Mouse (Mus musculus) T-helper 1 cell (primary cell): ENCODE measurements at regions not wholly inside any gene's neighbourhood (a gene's known extent, or its start where the extent isn't known, plus 50 kb on each side); places are given as distances from the start of the nearest gene placed in this dataset.

Experiments
- in situ Hi-C: fragments of 300-600 bp; cut with MboI, MseI; formaldehyde crosslinking; loops from one replicate; pipeline ENCODE4 v1.15.1; 2025; ENCODE audit warnings: high pct_unique_total_duplicates

GRCm38 (mm10) chr4:91596619-91597018 lies 196.0 kb upstream of the Elavl2 start:
- in situ Hi-C loops = no loop called here

DNA sequence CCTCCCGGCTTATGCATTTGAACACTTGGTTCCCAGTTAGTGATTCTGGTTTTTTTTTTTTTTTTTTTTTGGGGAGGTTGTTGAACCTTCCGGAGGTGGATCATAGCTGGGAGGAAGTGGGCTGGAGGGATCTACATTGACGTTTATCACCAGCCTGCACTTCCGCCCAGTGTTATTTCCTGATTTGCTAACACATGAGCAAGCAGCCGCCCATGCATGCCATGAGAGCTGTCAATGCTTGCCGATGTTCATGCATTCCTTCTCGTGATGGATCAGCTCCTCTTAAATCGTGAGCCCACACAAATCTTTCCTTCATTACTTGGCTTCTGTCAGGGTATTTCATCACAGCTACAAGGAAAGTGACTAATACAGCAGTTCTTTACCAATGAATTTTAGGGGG lies 195.2 kb upstream of the Elavl2 start:
- in situ Hi-C loops = no loop called here

DNA sequence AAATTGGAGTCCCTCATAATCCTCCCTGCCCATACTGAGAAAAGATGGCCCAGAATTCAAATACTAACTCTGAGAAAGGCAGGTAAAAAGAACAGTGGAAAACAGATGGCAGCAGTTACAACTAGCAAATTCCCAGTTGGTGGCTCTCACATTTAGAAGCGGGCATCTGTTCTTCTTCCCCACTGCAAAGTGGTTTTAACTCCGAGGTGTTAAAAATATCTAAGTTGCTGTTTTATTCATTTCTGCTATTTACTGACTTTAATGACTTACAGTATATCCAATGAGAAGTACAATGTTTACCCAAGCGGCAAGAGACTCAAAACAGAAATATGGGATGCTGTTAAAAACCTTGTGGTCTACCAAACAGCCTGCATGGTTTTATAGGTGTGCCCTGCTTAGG lies 189.2 kb upstream of the Elavl2 start:
- in situ Hi-C loops = no loop called here

DNA sequence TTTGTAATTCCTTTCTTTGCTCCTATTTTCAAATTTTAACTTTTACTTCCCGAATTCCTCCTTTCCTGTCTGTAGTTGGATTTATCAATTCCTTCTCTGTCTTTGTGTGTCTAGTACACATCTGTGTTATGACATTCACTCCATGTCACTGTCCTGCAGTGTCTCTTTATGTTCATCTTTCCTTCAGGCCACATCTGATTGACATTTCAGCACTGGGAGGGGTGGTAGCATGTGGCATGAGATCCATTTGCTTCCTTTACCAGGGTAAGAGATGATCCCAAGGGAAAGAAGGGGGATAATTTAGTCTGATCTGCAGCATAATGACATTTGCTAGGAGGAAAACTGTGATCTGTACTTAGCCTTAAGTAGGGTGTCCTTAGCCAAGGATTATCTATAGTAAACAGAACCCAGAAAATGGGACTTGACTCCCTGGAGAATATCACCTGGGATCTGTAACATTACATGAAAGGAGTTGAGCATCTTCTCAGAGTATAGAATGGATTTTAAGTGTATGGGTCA lies 187.0 kb upstream of the Elavl2 start:
- in situ Hi-C loops = no loop called here

DNA sequence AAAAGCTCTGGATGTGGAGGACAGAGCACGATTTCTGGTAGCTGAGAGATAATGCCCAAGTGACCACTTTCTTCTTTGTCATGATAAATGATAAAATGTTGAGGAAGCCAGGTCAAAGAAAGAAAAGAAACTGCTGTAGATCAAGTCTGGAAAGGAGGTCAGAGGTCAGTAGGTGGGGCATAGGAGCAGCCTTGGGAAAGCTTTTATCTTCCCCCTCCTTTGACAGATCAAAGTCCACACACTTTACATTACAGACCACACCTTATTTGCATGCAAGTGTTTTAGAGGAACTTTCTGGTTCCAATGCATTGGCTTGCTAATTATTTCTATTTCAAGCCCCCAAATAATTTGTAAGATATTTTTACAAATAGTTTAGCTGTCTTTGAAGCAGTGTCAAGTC lies 182.4 kb upstream of the Elavl2 start:
- in situ Hi-C loops = no loop called here

DNA sequence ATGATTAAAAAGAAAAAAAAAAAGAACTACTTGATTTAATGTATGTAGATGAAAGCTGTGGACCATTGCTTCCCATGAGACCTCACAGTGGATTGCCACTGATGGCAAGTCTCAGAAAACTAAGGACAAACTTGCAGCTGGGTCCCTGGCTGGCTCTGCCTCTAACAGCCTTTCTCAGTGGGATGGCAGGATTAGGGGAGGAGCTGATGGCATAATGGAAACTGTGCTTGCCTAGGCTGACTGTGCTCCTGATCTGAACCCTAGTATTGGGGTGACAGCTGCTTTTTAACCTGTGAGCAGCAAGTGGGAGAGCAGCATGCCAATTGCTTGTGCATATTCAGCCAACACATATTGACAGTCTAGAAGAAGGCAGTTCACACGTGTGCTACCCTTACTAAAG lies 156.9 kb upstream of the Elavl2 start:
- in situ Hi-C loops = no loop called here

GRCm38 (mm10) chr4:91556959-91557358 lies 156.4 kb upstream of the Elavl2 start:
- in situ Hi-C loops = no loop called here

DNA sequence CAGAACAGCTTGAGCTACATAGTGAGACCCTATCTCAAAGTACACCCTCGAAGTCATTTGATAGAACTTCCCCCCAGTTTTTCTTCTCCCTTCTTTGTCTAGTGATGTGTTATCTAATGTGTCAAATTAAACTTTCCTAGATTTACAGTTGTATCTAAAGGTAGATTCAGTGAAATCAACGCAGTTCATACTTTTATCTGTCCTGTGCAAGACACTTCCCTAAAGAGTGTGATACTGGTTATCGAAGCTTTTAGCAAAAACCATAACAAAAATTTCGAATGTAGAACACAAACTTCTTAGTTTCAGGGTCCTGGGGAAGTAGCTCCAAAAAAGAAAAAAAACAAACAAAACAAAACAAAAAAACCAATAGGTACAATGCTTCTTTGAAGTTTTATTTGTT lies 123.8 kb upstream of the Elavl2 start:
- in situ Hi-C loops = no loop called here

- in situ Hi-C loops = no loop called here
These were observed 111.0 kb upstream of the Elavl2 start for GRCm38 (mm10) chr4:91511543-91511942.

- in situ Hi-C loops = loop anchor here (10.0 kb wide), 1 partner anchor 875 kb away; no protein-coding TSS in a partner anchor
These were observed 109.4 kb upstream of the Elavl2 start for GRCm38 (mm10) chr4:91509937-91510336.

GRCm38 (mm10) chr4:91503273-91503672 lies 102.7 kb upstream of the Elavl2 start:
- in situ Hi-C loops = loop anchor here (10.0 kb wide), 1 partner anchor 868 kb away; no protein-coding TSS in a partner anchor

DNA sequence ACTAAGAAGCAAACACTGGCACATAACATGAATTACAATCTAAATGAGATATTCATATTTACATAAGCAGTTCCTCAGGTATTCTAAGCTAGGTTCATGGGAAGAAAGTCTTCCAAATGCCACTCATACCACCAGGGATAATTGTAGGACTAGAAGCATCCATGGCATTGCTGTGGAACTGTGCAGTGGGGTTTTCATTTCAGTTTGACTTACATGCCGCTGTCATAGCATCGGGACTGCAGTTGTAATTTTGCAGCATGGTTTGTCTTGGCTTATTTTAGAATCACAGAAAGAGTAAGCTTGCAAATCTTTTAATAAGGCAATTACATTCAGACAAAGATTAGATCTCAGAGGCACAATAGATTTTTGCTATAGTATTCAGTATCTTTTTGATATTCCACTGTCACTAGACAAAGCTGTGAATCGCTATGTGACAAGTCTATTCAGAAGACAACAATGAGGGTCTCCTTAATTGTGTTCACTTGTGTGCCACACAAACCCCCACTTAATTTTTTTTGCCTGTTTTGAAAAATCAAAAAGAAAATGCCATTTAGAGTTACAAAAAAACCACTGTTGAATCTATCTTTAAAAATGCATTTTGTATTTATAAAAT lies 81.4 kb upstream of the Elavl2 start:
- in situ Hi-C loops = no loop called here
